Mouse (Mus musculus) lung, adult 2 months (tissue): ENCODE results near the gene Grn.

ENCODE experiments used
- CTCF ChIP-seq: fragments of 200-500 bp; IDR thresholded peaks from 2 replicates; pipeline ENCODE4 v1.5.1; 2011; ENCODE audit warnings: mild to moderate bottlenecking, low read length, control low read depth; ENCODE audit not compliant: insufficient read depth
- POLR2A ChIP-seq: fragments of 200-500 bp; IDR thresholded peaks from 2 replicates; pipeline ENCODE4 v1.6.1; 2011; ENCODE audit warnings: low read depth, mild to moderate bottlenecking, control low read depth, low read length, borderline replicate concordance; ENCODE audit errors: extremely low read depth

DNA sequence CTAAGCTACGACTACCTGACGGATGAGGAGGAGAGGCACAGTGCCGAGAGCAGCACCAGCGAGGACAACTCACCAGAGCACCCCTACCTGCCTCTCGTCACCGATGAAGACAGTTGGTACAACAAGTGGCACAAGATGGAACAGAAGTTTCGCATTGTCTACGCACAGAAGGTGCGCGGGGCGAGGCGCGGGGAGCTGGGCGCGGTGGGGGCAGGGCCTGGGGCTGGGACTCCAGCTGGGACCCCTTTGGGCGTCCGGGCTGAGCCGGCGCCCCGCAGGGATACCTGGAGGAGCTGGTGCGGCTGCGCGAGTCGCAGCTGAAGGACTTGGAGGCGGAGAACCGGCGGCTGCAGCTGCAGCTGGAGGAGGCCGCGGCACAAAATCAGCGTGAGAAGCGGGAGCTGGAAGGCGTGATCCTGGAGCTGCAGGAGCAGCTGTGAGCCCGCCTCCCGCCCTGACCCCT is 30.5 kb upstream of the Grn start:
- TF ChIP-seq CTCF (no peak), POLR2A (no peak)
